Mouse (Mus musculus) left cerebral cortex, postnatal 4 days (tissue): Measurements from ENCODE around the gene Cabp7. TPM values are rescaled to one million over a fixed set of nuclear protein-coding genes. Genes with fewer than 3 reads are reported as not detected.

ENCODE experiments used
- DNase-seq: peaks from one replicate; pipeline ENCODE4 v3.0.0-alpha.2; 2022
- intact Hi-C: fragments of 180-260 bp; cut with DNase I; formaldehyde crosslinking; loops from one replicate; pipeline ENCODE4 v1.15.1; 2025
- total RNA-seq, 2 experiments: library from RNA; stranded (reverse); gene quantifications; 2 replicates each; pipeline ENCODE4 v1.2.3; 2021

The Cabp7 gene
- total RNA-seq, result 1 to 10 TPM; 2.2 to 4.3 TPM

DNA sequence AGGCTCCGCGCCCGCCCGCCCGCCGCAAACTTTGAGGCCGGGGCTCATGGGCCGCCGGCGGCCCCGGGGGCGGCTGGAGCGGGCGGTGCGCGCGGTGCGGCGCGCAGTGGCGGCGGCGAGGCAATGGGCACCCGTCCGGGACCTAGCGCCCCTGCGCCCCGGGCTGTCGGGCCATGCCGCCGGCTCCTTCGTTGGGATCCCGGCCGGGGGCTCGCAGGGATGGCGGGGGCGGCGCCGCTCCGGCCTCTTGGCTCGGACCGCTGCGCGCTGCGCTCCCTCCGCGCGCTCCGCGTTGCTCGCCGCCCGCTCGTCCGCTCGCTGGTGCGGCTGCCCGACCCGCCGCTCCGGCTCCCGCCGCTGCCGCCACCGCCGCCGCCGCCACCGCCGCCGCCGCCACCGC is at the start of gene Cabp7:
Gene Cabp7, minus strand, starts transcription at position 46 of the 400 bp plus-strand sequence.
- intact Hi-C loops, result no loop called here
- DNase-seq, result no peak

DNA sequence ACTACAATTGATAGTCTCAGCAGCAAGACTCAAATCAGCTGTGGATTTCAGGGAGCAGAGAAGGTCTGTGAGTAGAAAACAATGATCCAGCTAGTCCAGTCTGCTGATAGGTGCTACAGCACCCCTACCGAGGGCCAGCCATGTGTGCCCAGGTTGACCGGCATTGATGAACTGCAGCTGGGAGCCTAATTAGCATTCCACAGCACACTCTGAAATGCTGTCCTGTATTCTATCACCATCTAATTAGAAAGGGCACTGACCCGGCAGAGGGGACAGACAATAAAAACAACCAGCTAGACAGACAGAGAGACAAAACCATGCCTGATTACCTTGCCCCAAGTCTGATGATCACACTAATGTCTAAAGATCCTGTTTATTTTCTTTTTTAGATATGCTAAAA is 46.4 kb upstream of the Cabp7 start:
- intact Hi-C loops, result no loop called here
- no peak for DNase-seq

DNA sequence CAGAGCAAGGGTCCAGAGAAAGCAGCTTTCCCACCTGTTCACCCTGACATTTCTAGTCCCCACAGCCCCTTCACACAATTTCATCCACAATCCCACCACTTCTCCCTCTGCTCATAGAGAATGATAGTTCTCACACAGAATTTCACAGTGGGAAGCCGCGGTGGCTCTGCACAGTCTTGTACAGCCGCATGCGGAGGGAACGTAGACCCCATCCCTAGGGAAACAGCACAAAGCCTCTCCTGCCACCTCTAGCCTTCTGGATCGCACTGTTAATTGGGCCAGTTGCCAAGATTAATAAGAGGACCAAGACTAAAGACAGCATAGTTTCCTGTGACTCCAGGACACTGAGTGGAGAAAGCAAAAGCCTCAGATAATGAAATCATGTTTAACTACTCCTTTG is 45.0 kb upstream of the Cabp7 start:
- intact Hi-C loops, result no loop called here
- no peak for DNase-seq

DNA sequence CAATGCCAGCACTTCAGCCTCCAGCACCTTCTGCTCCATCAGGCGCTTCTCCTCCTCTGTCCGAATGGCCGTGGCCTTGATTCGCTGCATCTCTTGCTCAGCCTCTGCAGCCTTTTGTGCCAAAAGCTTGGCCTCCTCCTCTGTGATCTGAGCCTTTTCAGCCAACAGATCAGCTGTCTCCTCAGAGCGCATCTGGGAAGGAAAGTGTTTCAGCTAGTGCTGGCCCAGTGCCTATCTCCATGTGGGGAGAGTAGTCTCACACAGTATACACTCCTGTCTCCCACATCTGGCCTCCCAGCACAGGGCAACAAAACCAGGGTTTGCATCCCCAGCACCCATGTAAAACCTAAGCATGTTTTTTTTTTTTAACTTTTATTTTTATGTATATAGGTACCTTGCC is 43.1 kb upstream of the Cabp7 start:
- no peak for DNase-seq
- intact Hi-C loops, result loop anchor here (10.0 kb wide), 1 partner anchor 285 kb away; no protein-coding TSS in a partner anchor

DNA sequence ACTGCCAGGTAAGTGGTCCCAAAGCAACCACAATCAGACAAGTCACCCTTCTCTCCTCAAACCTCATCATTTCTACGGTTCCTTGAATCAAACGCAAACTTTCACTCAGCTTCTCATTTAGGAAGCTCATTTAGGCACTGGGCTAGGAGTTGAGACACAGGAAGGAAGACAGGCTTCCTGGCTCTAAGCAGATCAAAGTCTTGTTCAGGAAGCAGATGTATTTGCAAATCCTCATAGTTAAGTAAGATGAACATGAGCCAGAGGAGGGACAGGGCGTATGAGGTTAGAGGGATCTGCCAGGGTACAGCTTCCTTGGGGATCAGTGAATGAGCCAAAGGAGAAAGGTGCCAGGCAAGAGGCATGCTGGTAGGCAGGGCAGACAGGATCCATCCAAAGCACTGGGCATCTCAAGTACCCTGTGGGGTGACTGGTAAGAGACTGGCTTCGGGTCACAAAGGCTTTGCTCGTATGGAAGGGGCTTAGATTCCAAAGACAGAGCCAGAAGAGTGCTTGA is 38.1 kb upstream of the Cabp7 start:
- DNase-seq, result no peak
- intact Hi-C loops, result loop anchor here (10.0 kb wide), 1 partner anchor 280 kb away; no protein-coding TSS in a partner anchor

DNA sequence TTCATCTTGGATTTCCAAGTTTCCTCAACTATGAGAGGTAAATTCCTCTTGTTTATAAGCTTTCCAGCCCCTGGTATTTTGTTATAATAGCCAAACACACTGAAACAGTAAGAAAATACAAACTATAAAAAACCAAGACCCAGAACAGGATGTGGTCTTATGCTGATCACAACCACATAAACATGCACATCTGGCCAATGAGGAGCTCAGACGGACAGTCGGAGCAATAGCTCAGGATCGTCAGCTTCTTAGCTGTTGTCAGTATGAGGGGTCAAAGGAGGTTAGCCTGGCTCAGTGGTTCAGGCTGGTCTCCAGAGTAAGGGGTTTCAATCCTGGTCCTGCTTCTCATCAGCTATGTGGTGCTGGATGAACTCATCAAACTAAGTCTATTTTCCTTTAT is 36.5 kb upstream of the Cabp7 start:
- intact Hi-C loops, result loop anchor here (10.0 kb wide), 1 partner anchor 278 kb away; no protein-coding TSS in a partner anchor
- DNase-seq, result no peak

DNA sequence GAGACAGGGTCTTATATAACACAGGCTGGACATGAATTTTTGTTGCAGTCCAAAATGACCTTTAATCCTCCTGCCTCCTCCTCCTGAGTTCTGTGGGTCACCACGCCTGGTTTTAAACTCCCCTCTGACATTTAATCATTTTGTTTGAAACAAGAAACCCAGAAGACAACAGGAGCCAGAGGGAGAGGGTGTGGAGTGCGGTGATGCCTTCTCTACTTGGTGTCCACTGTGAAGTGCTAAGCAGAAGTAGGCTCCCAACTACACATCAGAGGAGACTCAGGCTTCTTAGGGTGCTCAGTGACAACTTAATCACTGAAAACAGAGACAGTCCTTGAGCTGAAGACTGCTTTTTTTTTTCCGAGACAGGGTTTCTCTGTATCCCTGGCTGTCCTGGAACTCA is 34.3 kb upstream of the Cabp7 start:
- no peak for DNase-seq
- intact Hi-C loops, result loop anchor here (10.0 kb wide), 1 partner anchor 276 kb away; no protein-coding TSS in a partner anchor

DNA sequence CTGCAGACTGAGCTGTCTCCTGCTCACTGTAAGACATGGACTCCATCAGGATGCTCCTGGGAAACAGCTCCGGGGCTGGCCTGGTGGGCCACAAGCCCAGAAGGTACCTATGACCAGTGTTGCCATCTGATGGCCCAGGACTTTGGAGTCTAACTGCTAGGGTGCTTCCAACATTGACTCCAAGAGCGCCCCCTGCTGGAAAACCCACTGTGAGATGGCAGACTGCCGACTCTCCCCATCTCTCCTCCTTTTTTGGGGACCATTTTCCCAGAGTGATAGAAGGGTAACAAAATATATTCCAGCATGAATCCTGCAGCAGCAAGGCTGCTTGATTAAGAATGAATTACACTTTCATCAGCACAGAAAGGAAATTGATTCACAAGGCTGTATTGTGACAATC is 26.3 kb upstream of the Cabp7 start:
- peak; percentile 64 for DNase-seq
- intact Hi-C loops, result no loop called here

DNA sequence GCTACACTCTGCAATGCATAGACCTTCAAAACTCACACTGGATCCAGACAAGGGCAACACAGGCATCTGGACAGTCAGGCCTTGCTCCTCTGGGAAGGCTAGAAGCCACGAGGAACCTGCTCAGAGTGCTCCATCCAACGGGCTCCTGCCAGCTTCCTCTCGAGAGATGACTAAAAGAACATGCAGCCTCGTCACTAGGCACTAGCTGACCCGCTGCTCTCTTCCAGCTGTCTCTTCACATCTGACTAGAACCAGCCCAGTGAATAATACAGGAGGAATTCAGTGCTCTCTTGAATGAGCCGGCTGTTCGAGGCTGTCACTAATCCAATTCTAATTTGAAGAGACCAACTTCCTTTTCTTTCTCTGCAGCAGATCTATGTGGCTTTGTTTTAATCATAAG is 25.2 kb upstream of the Cabp7 start:
- DNase-seq, result no peak
- intact Hi-C loops, result no loop called here

DNA sequence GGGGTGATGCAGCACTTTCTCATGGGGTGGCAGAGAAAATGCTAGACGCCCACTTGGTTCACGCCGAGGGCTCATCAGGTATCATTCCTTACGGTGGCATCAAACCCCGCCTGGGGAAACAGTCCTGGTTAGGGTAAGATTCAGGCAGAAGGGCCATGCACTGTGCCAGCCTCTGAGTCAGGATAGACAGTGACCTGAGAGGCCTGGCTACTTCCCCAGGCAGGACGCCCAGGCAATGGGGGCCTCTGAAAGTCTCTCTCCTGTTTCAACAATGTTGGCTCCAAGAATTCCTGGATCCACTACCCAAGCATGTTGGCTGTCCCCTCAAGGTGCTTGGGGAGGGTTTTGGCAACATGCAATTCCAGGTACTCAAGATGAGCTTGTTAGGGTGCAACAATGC is 23.3 kb upstream of the Cabp7 start:
- DNase-seq, result no peak

DNA sequence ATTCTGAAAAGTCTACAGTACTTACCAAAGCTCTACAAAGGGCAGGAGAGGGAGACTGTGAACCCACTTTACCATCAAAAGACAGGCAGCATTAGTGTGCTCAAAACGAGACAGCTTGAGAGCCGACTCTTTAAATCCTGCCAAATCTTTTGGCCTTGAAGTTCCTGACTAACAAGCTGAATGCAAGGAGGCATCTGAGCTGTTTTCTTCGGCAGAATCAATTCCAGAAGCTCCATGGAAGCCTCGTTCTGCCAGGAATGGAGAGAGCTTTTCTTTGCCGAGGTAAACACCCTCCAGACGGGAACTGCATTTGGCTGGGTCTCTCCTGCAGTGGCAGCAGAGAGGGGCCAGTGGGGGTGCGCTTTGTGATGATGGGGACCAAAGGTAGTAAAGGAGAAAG is 22.7 kb upstream of the Cabp7 start:
- no peak for DNase-seq
- intact Hi-C loops, result no loop called here

More for the DNA sequence above, 23.3 kb upstream of the Cabp7 start:
- intact Hi-C loops, result no loop called here

DNA sequence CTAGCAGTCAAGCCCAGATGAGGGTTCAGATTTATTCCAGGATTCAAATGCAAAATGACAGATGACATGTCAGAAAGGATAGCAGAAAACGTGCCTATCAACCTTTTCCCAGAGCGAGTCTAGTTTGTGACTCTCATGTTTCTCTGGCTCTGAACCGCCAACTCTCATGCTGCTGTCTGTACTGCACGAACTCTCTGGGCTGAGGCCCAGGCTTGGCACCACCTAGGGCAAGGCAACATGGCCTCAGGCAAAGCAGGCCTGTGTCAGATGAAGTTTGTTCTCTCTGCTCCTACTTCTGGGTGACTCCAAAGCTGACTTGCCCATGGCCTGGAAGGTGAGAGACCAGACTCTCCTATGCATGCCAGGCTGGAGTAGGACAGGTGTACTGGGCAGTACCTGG is 21.8 kb upstream of the Cabp7 start:
- DNase-seq, result no peak
- intact Hi-C loops, result no loop called here

DNA sequence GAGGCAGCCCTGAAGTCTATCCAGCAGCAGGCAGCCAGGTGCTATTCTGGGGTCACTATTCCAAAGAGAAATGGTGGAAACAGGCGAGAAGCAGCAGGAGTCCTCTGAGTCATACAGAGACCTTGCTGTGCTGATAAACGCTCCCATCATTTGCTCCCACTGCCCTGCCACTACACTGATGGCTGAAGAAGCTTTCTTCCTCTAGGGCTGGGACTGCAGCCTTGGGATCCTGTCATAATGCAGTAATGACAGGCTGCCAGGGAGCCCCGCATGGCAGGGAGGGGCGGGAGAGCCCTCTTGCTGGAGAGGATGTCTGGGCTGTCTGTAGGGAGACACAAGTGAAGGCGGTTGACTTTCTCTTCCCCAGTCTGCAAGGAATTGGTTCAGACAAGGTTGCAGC is 17.9 kb upstream of the Cabp7 start:
- intact Hi-C loops, result no loop called here
- DNase-seq, result no peak

DNA sequence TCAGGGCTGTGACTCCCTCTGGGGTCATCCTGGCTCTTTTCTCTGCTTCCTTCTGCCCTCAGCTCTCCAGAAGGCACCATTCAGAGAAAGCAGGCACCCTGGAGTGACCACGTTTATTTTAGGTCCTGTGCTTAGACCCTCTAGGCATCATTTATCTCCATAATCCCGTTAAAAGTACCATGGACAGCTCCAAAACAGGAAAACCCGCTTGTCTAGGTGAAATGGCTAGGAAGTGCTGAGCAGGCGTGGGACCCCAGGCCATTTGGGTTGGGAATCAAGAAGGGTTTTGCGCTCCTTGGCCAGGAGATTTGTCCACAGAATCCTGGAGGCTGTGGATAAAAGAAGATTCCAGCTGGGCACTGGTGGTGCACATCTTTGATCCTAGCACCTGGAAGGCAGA is 17.1 kb upstream of the Cabp7 start:
- DNase-seq, result no peak
- intact Hi-C loops, result no loop called here

DNA sequence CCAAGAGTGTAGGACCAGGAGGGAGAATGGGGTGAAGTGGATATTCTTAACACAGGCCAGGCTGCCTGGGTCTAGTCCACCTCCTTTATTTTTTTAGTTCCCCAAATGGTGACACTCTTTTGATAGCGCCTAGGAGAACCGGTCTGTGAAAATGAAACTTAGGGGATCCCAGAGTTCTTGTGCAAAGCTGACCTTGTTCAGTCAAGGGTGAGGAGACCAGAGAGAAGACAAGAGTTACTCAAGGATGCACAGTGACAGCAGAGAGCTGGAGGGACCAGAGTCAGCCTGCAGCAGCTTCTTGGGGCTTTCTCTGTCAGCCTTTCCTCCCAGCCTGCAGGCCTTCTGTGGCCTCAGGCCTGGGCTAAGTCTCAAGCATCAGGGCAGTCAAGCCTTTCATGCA is 15.9 kb upstream of the Cabp7 start:
- intact Hi-C loops, result no loop called here
- DNase-seq, result no peak

DNA sequence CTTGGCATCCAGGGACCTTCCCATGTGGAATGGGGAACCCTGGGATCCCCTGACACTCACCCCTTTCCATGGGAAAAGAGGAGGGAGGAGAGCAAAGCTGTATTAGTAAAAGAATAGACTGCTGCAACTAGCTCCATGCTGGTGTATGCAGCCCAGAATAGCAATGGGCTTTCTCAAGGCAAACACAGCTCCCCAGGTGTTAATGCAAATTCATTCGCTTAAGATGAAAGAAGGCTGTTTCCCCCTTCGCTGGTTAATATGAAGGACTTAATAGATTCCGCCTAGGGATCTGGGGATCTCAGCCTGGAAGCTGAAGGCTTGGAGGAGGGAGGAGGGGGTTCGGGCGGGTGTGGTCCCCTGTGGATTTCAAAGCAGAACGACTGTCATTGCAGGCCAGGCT is 15.4 kb upstream of the Cabp7 start:
- no peak for DNase-seq
- intact Hi-C loops, result no loop called here

DNA sequence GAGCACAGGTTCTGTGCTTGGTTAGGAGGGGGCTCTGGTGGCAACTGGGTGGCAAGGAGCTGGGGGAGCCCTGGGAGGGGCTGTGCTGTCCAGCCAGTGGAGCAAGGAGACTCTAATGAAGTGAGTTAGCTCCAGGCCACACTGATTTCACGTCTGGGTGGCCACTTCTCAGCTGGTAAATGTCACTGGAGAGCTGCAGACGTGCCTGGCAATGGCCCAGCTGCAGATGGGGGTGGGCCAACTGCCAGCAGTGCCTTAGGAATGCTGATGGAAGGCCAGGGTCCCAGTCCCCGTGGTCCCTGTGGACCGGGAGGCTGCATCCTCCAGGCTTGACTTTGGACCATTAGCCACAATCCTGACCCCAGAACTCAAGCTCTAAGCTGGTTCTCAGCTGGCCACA is 13.9 kb upstream of the Cabp7 start:
- intact Hi-C loops, result no loop called here
- DNase-seq, result peak; percentile 60

DNA sequence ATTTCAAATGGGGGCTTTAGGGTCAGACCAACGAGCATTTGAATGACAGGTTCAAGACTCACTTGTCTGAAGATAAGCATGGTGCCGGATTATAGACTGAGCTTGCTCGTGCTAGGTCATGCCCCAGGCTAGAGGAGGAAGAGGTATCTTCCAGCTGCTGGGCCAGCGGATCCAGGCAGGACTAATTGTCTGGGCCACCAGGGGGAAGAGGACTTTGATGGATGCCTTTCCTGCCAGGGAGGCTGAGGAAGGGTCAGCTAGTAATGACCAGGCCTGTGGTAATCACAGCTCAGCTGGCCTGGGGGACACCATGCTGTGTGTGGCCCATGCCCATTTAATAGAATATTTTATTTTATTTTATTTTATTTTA is 11.2 kb upstream of the Cabp7 start:
- intact Hi-C loops, result no loop called here
- no peak for DNase-seq

DNA sequence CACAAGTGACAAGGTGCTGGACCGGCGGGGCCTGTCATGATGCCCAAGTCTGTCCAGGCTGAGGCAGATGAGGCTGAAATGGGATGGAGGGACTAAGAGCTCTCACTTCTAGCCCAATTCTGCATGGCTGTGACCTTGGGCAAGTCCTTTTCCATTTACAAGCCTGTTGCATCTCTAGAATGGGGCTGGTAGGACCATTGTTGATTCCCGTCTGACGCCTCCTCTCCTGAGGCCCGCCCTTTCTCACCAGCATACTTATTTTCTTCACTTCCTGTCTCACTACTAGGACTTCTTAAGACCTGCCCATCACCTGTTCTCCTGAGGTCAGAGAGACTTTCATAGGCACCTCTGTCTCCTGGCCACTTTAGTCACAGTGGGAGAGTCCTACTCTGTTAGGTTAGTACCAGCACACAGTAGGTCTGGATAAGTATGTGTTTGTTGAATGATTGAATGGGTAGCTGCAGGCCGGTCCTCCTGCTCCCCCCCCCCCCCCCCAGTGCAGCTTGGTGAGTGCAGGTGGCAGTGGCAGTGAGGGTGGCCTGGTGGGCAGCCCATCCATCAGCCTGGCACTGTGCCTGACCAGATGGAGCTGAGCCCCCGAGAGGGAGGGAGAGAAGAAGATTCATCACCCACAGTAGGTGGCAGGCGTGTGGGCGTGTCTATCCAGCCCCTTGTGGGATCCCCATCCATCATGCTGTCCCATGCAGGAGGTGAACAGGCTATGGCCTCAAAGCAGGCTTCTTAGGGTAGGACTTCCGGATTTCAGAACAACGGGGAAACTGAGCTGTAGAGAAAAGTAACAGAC is 10.6 kb upstream of the Cabp7 start:
- intact Hi-C loops, result no loop called here
- DNase-seq, result peak; percentile 69

DNA sequence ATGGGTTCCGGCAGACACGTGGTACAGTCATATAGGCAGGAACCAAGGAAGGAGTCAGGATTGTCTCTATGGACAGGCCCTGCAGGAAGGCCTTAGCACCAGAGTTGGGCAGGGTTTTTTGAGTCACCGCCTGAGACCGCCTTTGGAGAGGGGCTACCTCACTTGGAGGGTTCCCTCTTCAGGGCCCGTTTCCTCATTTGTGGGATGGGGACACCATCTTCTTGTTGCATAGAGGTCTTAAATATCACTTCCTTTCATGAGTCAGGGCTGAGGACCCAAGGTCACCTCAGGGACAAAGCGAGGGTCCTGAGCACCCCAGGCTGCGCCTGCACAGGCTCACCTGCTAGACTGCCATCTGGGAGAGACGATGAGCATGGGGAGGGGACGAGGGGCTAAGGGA is 9.9 kb upstream of the Cabp7 start:
- intact Hi-C loops, result no loop called here
- DNase-seq, result no peak

DNA sequence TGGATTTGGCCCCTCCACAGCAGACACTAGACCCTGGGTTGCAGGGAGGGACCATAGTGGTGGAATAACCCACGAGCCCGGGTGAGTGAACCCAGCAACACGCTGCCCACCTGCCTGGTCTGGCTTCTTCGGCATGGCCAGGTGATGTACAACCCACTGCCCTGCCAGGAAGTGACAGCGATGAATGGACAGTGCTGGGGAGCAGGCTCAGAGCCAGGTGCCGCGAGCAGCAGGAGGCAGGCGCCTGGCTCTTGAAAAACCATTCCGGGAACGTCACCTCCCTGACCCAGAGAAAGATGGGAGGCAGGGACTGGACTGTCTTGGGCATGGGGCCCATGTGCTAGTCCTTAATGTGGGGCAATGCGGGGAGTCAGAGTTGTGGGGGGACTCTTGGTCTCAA is 8.3 kb upstream of the Cabp7 start:
- DNase-seq, result peak; percentile 31
- intact Hi-C loops, result no loop called here

DNA sequence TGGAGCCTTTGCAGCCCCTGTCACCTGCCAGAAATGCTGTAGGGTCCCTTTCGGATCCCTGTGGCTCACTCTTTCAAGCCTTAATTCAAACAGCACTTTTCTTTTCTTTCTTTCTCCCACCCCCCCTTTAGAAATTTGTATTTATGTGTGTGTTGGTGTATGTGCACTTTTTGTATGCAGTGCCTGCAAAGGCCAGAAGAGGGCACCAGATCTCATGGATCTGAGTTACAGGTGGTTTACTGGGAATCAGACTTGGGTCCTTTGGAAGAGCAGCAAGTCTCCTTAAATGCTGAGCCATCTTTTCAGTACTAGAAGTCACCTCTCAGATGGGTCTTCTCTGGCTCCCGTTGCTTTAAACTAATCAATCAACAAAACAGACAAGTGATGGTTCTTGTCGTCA is 7.5 kb upstream of the Cabp7 start:
- intact Hi-C loops, result no loop called here
- DNase-seq, result no peak

DNA sequence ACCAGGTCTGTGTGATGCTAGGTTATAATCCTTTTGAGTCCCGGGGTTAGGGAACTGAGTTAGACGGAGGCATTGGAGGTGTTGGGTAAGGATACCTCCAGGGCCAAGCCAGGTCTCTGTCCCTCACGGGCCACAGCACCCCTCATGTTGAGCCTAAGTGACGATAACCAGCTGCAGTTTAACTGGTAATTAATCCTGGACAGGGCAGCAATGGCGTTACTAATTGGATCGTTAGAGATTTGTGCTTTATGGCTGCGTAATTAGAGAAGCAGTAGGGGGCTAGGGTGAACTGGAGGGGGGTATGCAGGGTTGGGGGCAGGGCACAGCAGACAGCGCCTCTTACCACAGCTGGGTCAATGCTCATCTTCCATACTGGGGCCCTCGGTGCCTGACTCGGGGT is 6.3 kb upstream of the Cabp7 start:
- intact Hi-C loops, result no loop called here
- DNase-seq, result no peak
